Mouse (Mus musculus) kidney, postnatal 10 days (tissue): ENCODE measurements around the gene Il1a.

Source experiments
- DNase-seq: peaks from one replicate; pipeline ENCODE4 v3.0.0; 2021; ENCODE audit warnings: mixed read lengths

The Il1a gene

GRCm38 (mm10) chr2:129309836-129310235 is at the start of gene Il1a:
Gene Il1a (minus strand): TSS chr2:129309972.
- DNase-seq = no peak

GRCm38 (mm10) chr2:129338138-129338621 is 28.4 kb upstream of the Il1a start:
- no peak for DNase-seq

GRCm38 (mm10) chr2:129333471-129333870 is 23.7 kb upstream of the Il1a start:
- DNase-seq = no peak

GRCm38 (mm10) chr2:129330540-129330939 is 20.8 kb upstream of the Il1a start:
- DNase-seq = peak; percentile 10

GRCm38 (mm10) chr2:129330024-129330423 is 20.3 kb upstream of the Il1a start:
- no peak for DNase-seq

- DNase-seq = no peak
These were observed 18.5 kb upstream of the Il1a start for GRCm38 (mm10) chr2:129328238-129328637.

- DNase-seq = no peak
These were observed 14.4 kb upstream of the Il1a start for GRCm38 (mm10) chr2:129324216-129324615.

GRCm38 (mm10) chr2:129322117-129322635 is 12.4 kb upstream of the Il1a start:
- no peak for DNase-seq

- no peak for DNase-seq
These were observed 10.3 kb upstream of the Il1a start for GRCm38 (mm10) chr2:129320033-129320605.

- no peak for DNase-seq
These were observed 6.1 kb upstream of the Il1a start for GRCm38 (mm10) chr2:129315831-129316230.

- DNase-seq = no peak
These were observed 5.1 kb upstream of the Il1a start for GRCm38 (mm10) chr2:129314880-129315279.

GRCm38 (mm10) chr2:129313934-129314333 is 4.2 kb upstream of the Il1a start:
- DNase-seq = no peak

GRCm38 (mm10) chr2:129306020-129306419 is 3.8 kb downstream of the Il1a start:
- no peak for DNase-seq

- peak; percentile 38 for DNase-seq
These were observed 12.2 kb downstream of the Il1a start for GRCm38 (mm10) chr2:129297589-129297982.

GRCm38 (mm10) chr2:129296671-129297588 is 12.8 kb downstream of the Il1a start, which contains the start of gene Ckap2l:
Gene Ckap2l (minus strand): TSS chr2:129297212.
- peak; percentile 97 for DNase-seq

- DNase-seq = no peak
These were observed 13.7 kb downstream of the Il1a start for GRCm38 (mm10) chr2:129296086-129296485.

GRCm38 (mm10) chr2:129295075-129295474 is 14.7 kb downstream of the Il1a start:
- DNase-seq = no peak

GRCm38 (mm10) chr2:129273823-129274222 is 35.9 kb downstream of the Il1a start:
- no peak for DNase-seq

- DNase-seq = no peak
These were observed 39.2 kb downstream of the Il1a start for GRCm38 (mm10) chr2:129270621-129271020.

GRCm38 (mm10) chr2:129269986-129270385 is 39.8 kb downstream of the Il1a start:
- no peak for DNase-seq

- DNase-seq = no peak
These were observed 40.6 kb downstream of the Il1a start for GRCm38 (mm10) chr2:129269161-129269643.

GRCm38 (mm10) chr2:129267738-129268137 is 42.0 kb downstream of the Il1a start:
- DNase-seq = no peak

GRCm38 (mm10) chr2:129265316-129265715 is 44.5 kb downstream of the Il1a start:
- DNase-seq = no peak

- DNase-seq = no peak
These were observed 46.7 kb downstream of the Il1a start for GRCm38 (mm10) chr2:129263073-129263472.
